Mouse (Mus musculus) embryonic fibroblast, embryonic 13.5 days (primary cell): Measurements from ENCODE around the gene Nyap2. TPM values are rescaled to one million over a fixed set of nuclear protein-coding genes. Genes with fewer than 3 reads are reported as not detected.

ENCODE experiments used
- H3K27ac ChIP-seq: 2 replicates; pipeline ENCODE4 v1.5.1; 2012; ENCODE audit warnings: low read length, control low read depth, inconsistent platforms; ENCODE audit not compliant: insufficient read depth
- H3K4me1 ChIP-seq: 2 replicates; pipeline ENCODE4 v1.6.1; 2011; ENCODE audit warnings: low read length; ENCODE audit not compliant: control insufficient read depth, insufficient read depth
- H3K4me3 ChIP-seq: 2 replicates; pipeline ENCODE4 v1.5.1; 2011; ENCODE audit warnings: mild to moderate bottlenecking, control low read depth, low read length; ENCODE audit not compliant: insufficient read depth
- CTCF ChIP-seq: IDR thresholded peaks from 2 replicates; pipeline ENCODE4 v1.5.1; 2011; ENCODE audit warnings: mild to moderate bottlenecking, control low read depth, low read length, moderate library complexity, borderline replicate concordance; ENCODE audit not compliant: insufficient read depth
- POLR2A ChIP-seq: IDR thresholded peaks from 2 replicates; pipeline ENCODE4 v1.6.1; 2011; ENCODE audit warnings: low read depth, mild to moderate bottlenecking, control low read depth, low read length, moderate library complexity
- polyA plus RNA-seq: library from polyadenylated mRNA; stranded (reverse); fragments of >200 nt; gene quantifications from 2 replicates; pipeline ENCODE4 v1.2.4, GENCODE M21; 2011; ENCODE audit warnings: low read depth; ENCODE audit not compliant: missing spikeins, insufficient read length

The Nyap2 gene
- polyA plus RNA-seq: 0.14 and 0.27 TPM in 2 replicates

GRCm38 (mm10) chr1:81076831-81077664 lies at the start of gene Nyap2:
Nyap2 (plus strand) TSS chr1:81076950.
- TF ChIP-seq POLR2A (no peak), CTCF (no peak)
- Histone ChIP-seq H3K4me3 (no peak within 1 kb of the TSS), H3K27ac (no peak within 1 kb of the TSS), H3K4me1 (no peaks in the 10 kb centered on the region)

GRCm38 (mm10) chr1:81042907-81043868 lies 33.6 kb upstream of the Nyap2 start:
- Histone ChIP-seq H3K4me3 (no peak overlapping the region), H3K27ac (no peak overlapping the region), H3K4me1 (no peaks in the 10 kb centered on the region)
- no peak for TF ChIP-seq POLR2A
- no peak for TF ChIP-seq CTCF

- Histone ChIP-seq H3K4me3 (no peak overlapping the region), H3K4me1 (no peaks in the 10 kb centered on the region), H3K27ac (no peak overlapping the region)
- TF ChIP-seq POLR2A: no peak
- no peak for TF ChIP-seq CTCF
Measured at GRCm38 (mm10) chr1:81058340-81058739, 18.4 kb upstream of the Nyap2 start.

GRCm38 (mm10) chr1:81058835-81059234 lies 17.9 kb upstream of the Nyap2 start:
- no peak overlapping the region for H3K27ac ChIP-seq
- no peaks in the 10 kb centered on the region for H3K4me1 ChIP-seq
- no peak for TF ChIP-seq CTCF
- TF ChIP-seq POLR2A: no peak

GRCm38 (mm10) chr1:81062811-81063210 lies 13.9 kb upstream of the Nyap2 start:
- H3K4me3 ChIP-seq: no peak overlapping the region
- no peak for TF ChIP-seq CTCF
- no peak for TF ChIP-seq POLR2A
- no peaks in the 10 kb centered on the region for H3K4me1 ChIP-seq
- no peak overlapping the region for H3K27ac ChIP-seq

More at GRCm38 (mm10) chr1:81058835-81059234, 17.9 kb upstream of the Nyap2 start:
- H3K4me3 ChIP-seq: no peak overlapping the region

GRCm38 (mm10) chr1:81076259-81076658 lies 491 bp upstream of the Nyap2 start:
- TF ChIP-seq CTCF (no peak), POLR2A (no peak)
- Histone ChIP-seq H3K4me1 (no peaks in the 10 kb centered on the region), H3K27ac (no peak overlapping the region), H3K4me3 (no peak overlapping the region)

- Histone ChIP-seq H3K4me3 (no peak overlapping the region), H3K4me1 (no peaks in the 10 kb centered on the region), H3K27ac (no peak overlapping the region)
- TF ChIP-seq CTCF (no peak), POLR2A (no peak)
Measured at GRCm38 (mm10) chr1:81077665-81078314, 1.0 kb downstream of the Nyap2 start.

- no peaks in the 10 kb centered on the region for H3K4me1 ChIP-seq
- no peak for TF ChIP-seq POLR2A
- no peak for TF ChIP-seq CTCF
- H3K27ac ChIP-seq: no peak overlapping the region
- no peak overlapping the region for H3K4me3 ChIP-seq
Measured at GRCm38 (mm10) chr1:81087485-81087884, 10.7 kb downstream of the Nyap2 start.

- H3K4me3 ChIP-seq: no peak overlapping the region
Measured at GRCm38 (mm10) chr1:81090400-81090799, 13.7 kb downstream of the Nyap2 start.

More at GRCm38 (mm10) chr1:81090400-81090799, 13.7 kb downstream of the Nyap2 start:
- Histone ChIP-seq H3K27ac (no peak overlapping the region), H3K4me1 (no peaks in the 10 kb centered on the region)
- TF ChIP-seq POLR2A (no peak), CTCF (no peak)
